Mouse (Mus musculus) ZHBTc4 (cell line): ENCODE measurements around the gene Mup10.
"Not testable (repeated sequence)": the region's sequence is repeated elsewhere in the genome, so short reads cannot be mapped to it uniquely, and the experiment has no call there.

Experiments
- DNase-seq: peaks from one replicate; pipeline ENCODE4 v3.0.0-alpha.2; 2011; ENCODE audit warnings: low read depth, low spot score

Gene Mup10

GRCm38 (mm10) chr4:60582099-60582498 is at the start of gene Mup10:
Gene Mup10, minus strand, starts transcription at chr4:60582199.
- not testable (repeated sequence) for DNase-seq
